Mouse (Mus musculus) brown adipose tissue, adult 24 weeks (tissue): ENCODE results near the gene Snapc5. TPM values are rescaled to one million over a fixed set of nuclear protein-coding genes. Genes with fewer than 3 reads are reported as not detected.

ENCODE experiments used
- H3K27ac ChIP-seq: fragments of 200-500 bp; replicated peaks from 2 replicates; pipeline ENCODE4 v1.5.1; 2012; ENCODE audit warnings: low read depth, mild to moderate bottlenecking, low read length
- H3K4me1 ChIP-seq: fragments of 200-500 bp; 2 replicates; pipeline ENCODE4 v1.6.1; 2012; ENCODE audit warnings: low read length, mixed read lengths; ENCODE audit not compliant: control insufficient read depth, insufficient read depth, insufficient read length
- H3K4me3 ChIP-seq: fragments of 200-500 bp; 2 replicates; pipeline ENCODE4 v1.5.1; 2012; ENCODE audit warnings: low read depth, mild to moderate bottlenecking, low read length, moderate library complexity; ENCODE audit not compliant: insufficient read depth
- polyA plus RNA-seq: library from polyadenylated mRNA; stranded (reverse); fragments of >200 nt; gene quantifications from 2 replicates; pipeline ENCODE4 v1.2.4, GENCODE M21; 2012; ENCODE audit not compliant: missing spikeins, insufficient read depth, insufficient read length

Gene Snapc5
- polyA plus RNA-seq, 1 experiment: 69.4 TPM

- H3K4me3 ChIP-seq: no peak overlapping the region
- no peak overlapping the region for H3K27ac ChIP-seq
- 0 out of 2 replicates have a peak, but pooled peaks cover 2% of the 10 kb centered on the region for H3K4me1 ChIP-seq
These were observed 40.2 kb downstream of the Snapc5 start for GRCm38 (mm10) chr9:64219305-64219704.

GRCm38 (mm10) chr9:64219772-64220420 lies 40.8 kb downstream of the Snapc5 start:
- H3K4me3 ChIP-seq: no peak overlapping the region
- 0 out of 2 replicates have a peak, but pooled peaks cover 2% of the 10 kb centered on the region for H3K4me1 ChIP-seq
- no peak overlapping the region for H3K27ac ChIP-seq

- Histone ChIP-seq H3K4me1 (0 out of 2 replicates have a peak, but pooled peaks cover 2% of the 10 kb centered on the region), H3K27ac (no peak overlapping the region), H3K4me3 (no peak overlapping the region)
These were observed 41.5 kb downstream of the Snapc5 start for GRCm38 (mm10) chr9:64220603-64221002.

GRCm38 (mm10) chr9:64221480-64221879 lies 42.4 kb downstream of the Snapc5 start:
- no peak overlapping the region for H3K27ac ChIP-seq
- 0 out of 2 replicates have a peak, but pooled peaks cover 2% of the 10 kb centered on the region for H3K4me1 ChIP-seq
- no peak overlapping the region for H3K4me3 ChIP-seq

GRCm38 (mm10) chr9:64222098-64222497 lies 43.0 kb downstream of the Snapc5 start:
- H3K4me1 ChIP-seq: 0 out of 2 replicates have a peak, but pooled peaks cover 2% of the 10 kb centered on the region
- no peak overlapping the region for H3K4me3 ChIP-seq
- H3K27ac ChIP-seq: no peak overlapping the region

GRCm38 (mm10) chr9:64225805-64226204 lies 46.7 kb downstream of the Snapc5 start:
- H3K27ac ChIP-seq: no peak overlapping the region
- peaks cover 17% of the 10 kb centered on the region; the same call in 1 of the 2 replicates for H3K4me1 ChIP-seq
- no peak overlapping the region for H3K4me3 ChIP-seq

GRCm38 (mm10) chr9:64227736-64228135 lies 48.7 kb downstream of the Snapc5 start:
- H3K4me3 ChIP-seq: peak overlapping the region; percentile 23; the same call in 1 of the 2 replicates
- peaks cover 26% of the 10 kb centered on the region for H3K4me1 ChIP-seq
- peak overlapping the region; percentile 45; the same call in 1 of the 2 replicates for H3K27ac ChIP-seq

GRCm38 (mm10) chr9:64228972-64229371 lies 49.9 kb downstream of the Snapc5 start:
- Histone ChIP-seq H3K4me3 (no peak overlapping the region), H3K27ac (no peak overlapping the region; the same call in 1 of the 2 replicates)

GRCm38 (mm10) chr9:64231171-64231570 lies 52.1 kb downstream of the Snapc5 start:
- Histone ChIP-seq H3K27ac (peak overlapping the region; percentile 96), H3K4me3 (no peak overlapping the region)

More at GRCm38 (mm10) chr9:64228972-64229371, 49.9 kb downstream of the Snapc5 start:
- peaks cover 27% of the 10 kb centered on the region for H3K4me1 ChIP-seq

GRCm38 (mm10) chr9:64231674-64232073 lies 52.6 kb downstream of the Snapc5 start:
- Histone ChIP-seq H3K4me3 (no peak overlapping the region), H3K4me1 (peaks cover 29% of the 10 kb centered on the region), H3K27ac (peak overlapping the region; percentile 96)

More at GRCm38 (mm10) chr9:64231171-64231570, 52.1 kb downstream of the Snapc5 start:
- peaks cover 29% of the 10 kb centered on the region for H3K4me1 ChIP-seq

GRCm38 (mm10) chr9:64232257-64232957 lies 53.3 kb downstream of the Snapc5 start:
- Histone ChIP-seq H3K4me1 (peaks cover 29% of the 10 kb centered on the region), H3K4me3 (no peak overlapping the region), H3K27ac (peak overlapping the region; percentile 96)

Other genes starting within 250 kb of the Snapc5 start
- gene Smad6, start 157.2 kb upstream of the Snapc5 start, polyA plus RNA-seq: 5.3 and 14.8 TPM in 2 replicates
- 57.9 and 76.0 TPM in 2 replicates for gene Lctl, start 62.1 kb upstream of the Snapc5 start, polyA plus RNA-seq
- 2.3 TPM in 1 of 2 replicates, not detected in the other for gene Zwilch, start 6.2 kb upstream of the Snapc5 start, polyA plus RNA-seq
- 420 and 430 TPM in 2 replicates for gene Rpl4, start 5.9 kb upstream of the Snapc5 start, polyA plus RNA-seq
- 3.3 and 7.9 TPM in 2 replicates for gene Uchl4, start 55.9 kb downstream of the Snapc5 start, polyA plus RNA-seq
- gene Map2k1, start 74.4 kb downstream of the Snapc5 start, polyA plus RNA-seq: 33.1 and 39.9 TPM in 2 replicates
- 19.1 and 20.8 TPM in 2 replicates for gene Tipin, start 102.3 kb downstream of the Snapc5 start, polyA plus RNA-seq
- gene Dis3l, start 162.0 kb downstream of the Snapc5 start, polyA plus RNA-seq: 18.0 and 18.7 TPM in 2 replicates
- not detected in 2 replicates for gene Megf11, start 206.4 kb downstream of the Snapc5 start, polyA plus RNA-seq